Mouse (Mus musculus): Measurements from ENCODE around the gene Cpa4. TPM values are rescaled to one million over a fixed set of nuclear protein-coding genes. Genes with fewer than 3 reads are reported as not detected.

Gene Cpa4
- polyA plus RNA-seq, 1 experiment from 2014 or later: 2.5 TPM

DNA sequence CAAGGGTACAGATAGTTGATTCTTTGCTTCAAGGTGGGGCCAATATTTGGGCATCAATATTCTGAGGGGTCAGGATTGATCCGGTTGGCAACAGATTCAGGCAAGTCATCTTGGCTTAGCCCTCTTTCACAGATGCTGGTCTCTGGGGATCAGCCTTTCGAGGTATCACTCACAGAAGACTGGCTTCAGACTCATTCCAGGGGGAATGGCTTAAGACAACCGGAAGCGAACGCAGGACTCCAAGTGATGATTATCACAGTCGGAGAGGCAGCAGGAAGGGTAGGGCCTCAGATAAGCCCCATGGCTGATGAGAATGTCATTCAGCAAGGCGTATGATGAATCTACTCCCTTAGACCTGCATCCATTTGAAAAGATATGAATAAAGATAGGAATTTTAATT lies 26.2 kb downstream of the Cpa4 start:
- Histone ChIP-seq H3K9me3 (no peaks in the 10 kb centered on the region), H3K9ac (no peak overlapping the region), H3K27me3 (replicated peaks) (no peaks in the 10 kb centered on the region), H3K36me3 (no peaks in the 10 kb centered on the region), H3K4me3 (no peak overlapping the region), H3K4me1 (peaks cover 14% of the 10 kb centered on the region), H3K27ac (replicated peaks) (no peak overlapping the region), H3K4me2 (no peak overlapping the region)
- no peak for ATAC-seq (ENCODE audit: extremely low read depth, insufficient number of reproducible peaks, low FRiP score, low TSS enrichment)
- WGBS: 45% methylated on average over 7 of the region's 7 CpGs

DNA sequence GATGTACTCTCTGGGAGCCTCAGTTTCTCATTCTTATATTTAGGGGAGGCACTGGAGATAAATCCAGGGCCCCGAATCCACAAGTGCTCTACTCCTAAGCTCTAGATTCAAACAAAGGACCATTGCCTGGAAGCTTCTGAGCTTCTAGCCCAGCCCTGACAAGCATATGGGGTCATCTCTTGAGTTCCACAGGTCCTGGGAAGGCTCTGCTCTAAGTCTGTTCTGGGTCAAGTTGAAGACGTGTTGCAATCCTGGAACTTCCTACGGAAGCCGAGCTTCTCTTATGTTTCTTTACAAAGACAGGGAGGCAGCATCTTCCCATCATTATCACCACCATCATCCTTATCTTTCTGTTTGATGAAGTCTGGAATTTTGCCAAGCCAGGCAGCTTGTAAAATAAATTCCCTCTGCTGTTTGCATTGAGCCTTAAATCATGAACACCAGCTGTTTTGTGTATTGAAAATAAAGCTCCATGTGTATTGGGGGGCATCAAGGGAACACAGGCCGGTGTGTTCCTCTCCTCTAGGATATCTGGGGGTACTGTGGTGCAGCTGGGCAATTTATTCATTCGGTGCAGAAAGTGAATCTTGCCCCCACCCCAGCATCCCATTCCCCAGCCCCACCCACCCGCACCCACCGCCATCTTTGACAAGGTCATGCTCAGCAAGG lies 28.2 kb downstream of the Cpa4 start:
- Histone ChIP-seq H3K27me3 (replicated peaks) (no peaks in the 10 kb centered on the region), H3K4me2 (no peak overlapping the region), H3K9me3 (no peaks in the 10 kb centered on the region), H3K36me3 (no peaks in the 10 kb centered on the region), H3K9ac (no peak overlapping the region), H3K4me1 (0 out of 2 replicates have a peak, but pooled peaks cover 5% of the 10 kb centered on the region), H3K27ac (replicated peaks) (no peak overlapping the region), H3K4me3 (no peak overlapping the region)
- no peak for ATAC-seq (ENCODE audit: extremely low read depth, insufficient number of reproducible peaks, low FRiP score, low TSS enrichment)
- WGBS: 84% methylated on average over 8 of the region's 8 CpGs

DNA sequence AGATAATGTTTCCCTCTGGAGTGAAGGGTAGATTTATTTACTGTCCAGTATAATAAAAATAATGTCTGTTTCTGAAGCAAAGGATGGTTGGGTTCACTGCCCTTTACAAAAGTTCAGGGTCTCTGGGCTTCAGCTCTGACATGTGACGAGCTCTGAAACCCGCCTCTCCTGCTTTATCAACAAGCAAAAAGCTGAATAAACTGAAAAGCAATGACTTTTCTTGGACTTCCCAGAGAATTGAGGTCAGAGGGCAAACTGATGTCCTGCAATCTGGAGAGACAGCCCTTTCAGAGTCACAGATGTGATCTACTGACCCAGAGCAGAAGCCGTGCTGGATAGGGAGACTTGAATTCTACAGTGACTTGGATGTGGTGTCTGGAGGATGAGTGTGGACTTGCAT lies 31.9 kb downstream of the Cpa4 start:
- H3K36me3 ChIP-seq: no peaks in the 10 kb centered on the region
- ATAC-seq (ENCODE audit: extremely low read depth, insufficient number of reproducible peaks, low FRiP score, low TSS enrichment): no peak
- no peaks in the 10 kb centered on the region for H3K27me3 ChIP-seq (replicated peaks)
- 62% methylated on average over 3 of the region's 3 CpGs for WGBS
- no peaks in the 10 kb centered on the region for H3K9me3 ChIP-seq
- H3K4me3 ChIP-seq: no peak overlapping the region
- no peak overlapping the region for H3K4me2 ChIP-seq
- no peak overlapping the region for H3K9ac ChIP-seq
- no peaks in the 10 kb centered on the region for H3K4me1 ChIP-seq
- H3K27ac ChIP-seq (replicated peaks): no peak overlapping the region

DNA sequence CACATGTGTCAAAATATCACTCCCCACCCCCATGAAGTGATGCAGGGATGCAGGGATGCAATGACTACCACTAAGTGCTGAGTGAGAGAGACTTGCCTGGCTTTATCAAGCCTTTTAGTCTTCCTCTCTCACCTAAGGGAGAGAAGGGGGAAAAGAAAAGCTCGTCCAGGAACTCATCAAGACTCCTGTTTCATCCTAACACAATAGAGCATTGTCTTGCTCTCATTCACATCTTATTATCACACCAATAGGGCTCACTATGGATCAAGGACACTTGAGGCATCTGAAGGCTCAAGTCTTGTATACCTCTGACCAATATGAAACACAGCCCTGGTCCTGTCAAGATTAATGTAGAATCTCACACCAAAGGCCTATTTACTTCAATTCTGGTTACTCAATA lies 32.8 kb downstream of the Cpa4 start:
- H3K27me3 ChIP-seq (replicated peaks): no peaks in the 10 kb centered on the region
- no peak overlapping the region for H3K4me3 ChIP-seq
- no peaks in the 10 kb centered on the region for H3K9me3 ChIP-seq
- 64% methylated on average over 1 of the region's 1 CpGs for WGBS
- no peaks in the 10 kb centered on the region for H3K36me3 ChIP-seq
- no peak overlapping the region for H3K4me2 ChIP-seq
- H3K4me1 ChIP-seq: no peaks in the 10 kb centered on the region
- no peak for ATAC-seq (ENCODE audit: extremely low read depth, insufficient number of reproducible peaks, low FRiP score, low TSS enrichment)
- no peak overlapping the region for H3K9ac ChIP-seq
- H3K27ac ChIP-seq (replicated peaks): no peak overlapping the region

DNA sequence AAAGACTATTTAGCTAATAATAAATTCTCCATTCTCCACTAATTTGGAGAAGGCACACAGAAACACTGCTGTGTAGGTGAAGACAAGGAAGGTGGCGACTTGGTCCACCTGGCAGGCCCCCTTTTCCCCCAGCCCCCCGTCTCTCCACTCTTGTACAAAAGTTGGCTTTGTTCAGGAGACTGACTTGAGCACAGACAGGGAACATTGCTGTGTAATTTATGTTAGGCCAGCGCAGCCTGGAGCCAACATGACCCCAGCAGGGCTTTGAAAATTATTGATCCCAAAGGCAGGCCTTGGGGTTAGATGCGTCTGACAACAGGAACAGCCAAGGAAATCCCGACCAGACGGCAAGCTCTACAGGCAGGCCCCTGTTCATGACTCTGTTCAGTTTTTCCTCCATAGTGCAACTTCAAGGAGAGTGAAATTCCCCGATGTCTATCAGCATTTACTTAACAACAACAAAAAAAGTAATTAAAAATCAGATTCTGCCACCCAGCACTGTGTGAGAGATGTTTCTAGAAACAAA lies 36.2 kb downstream of the Cpa4 start:
- H3K4me3 ChIP-seq: no peak overlapping the region
- no peak overlapping the region for H3K27ac ChIP-seq (replicated peaks)
- no peaks in the 10 kb centered on the region for H3K36me3 ChIP-seq
- H3K9me3 ChIP-seq: no peaks in the 10 kb centered on the region
- H3K27me3 ChIP-seq (replicated peaks): no peaks in the 10 kb centered on the region
- WGBS: 74% methylated on average over 7 of the region's 7 CpGs
- H3K4me1 ChIP-seq: no peaks in the 10 kb centered on the region
- H3K4me2 ChIP-seq: no peak overlapping the region
- ATAC-seq (ENCODE audit: extremely low read depth, insufficient number of reproducible peaks, low FRiP score, low TSS enrichment): no peak
- no peak overlapping the region for H3K9ac ChIP-seq

DNA sequence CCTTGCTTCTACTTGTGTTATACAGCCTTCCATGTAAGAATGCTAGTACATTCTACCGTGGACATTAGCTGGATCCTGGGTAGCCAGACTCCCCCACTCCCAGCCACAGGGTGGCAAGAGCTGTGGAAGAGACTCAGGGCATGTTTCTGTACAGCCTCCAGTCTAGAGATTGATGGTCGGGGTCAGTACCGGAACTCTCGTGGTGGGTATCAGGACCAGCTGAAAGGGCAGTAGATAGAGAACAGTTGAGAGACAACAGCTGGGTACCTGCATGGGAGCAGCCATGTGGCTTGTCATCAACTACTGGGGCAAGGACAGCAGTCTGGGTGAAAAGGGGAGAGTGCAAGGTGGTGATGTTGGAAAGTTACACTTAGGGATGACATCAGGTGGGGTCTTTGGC lies 36.9 kb downstream of the Cpa4 start:
- 73% methylated on average over 4 of the region's 4 CpGs for WGBS
- ATAC-seq (ENCODE audit: extremely low read depth, insufficient number of reproducible peaks, low FRiP score, low TSS enrichment): no peak
- H3K4me2 ChIP-seq: no peak overlapping the region

DNA sequence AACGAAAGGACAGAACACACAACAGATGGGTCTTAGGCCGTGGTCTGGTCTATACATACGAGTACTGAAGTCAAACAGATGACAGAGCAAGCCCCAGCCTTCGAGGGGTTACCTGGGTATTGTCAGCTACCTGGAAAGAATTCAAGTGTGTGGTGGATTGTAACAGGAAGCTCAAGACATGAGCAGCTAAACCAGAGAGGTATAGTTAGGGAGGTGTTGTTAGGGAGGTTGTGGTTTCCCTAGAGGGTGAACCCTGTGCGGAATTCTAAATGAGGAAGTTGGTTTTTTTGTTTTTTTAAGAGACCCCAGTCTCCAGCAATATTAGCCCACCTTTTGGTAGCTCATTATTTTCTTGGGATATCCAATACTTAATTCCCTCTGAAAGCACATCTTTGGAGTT lies 37.5 kb downstream of the Cpa4 start:
- H3K9ac ChIP-seq: no peak overlapping the region
- ATAC-seq (ENCODE audit: extremely low read depth, insufficient number of reproducible peaks, low FRiP score, low TSS enrichment): no peak
- no peaks in the 10 kb centered on the region for H3K36me3 ChIP-seq
- no peak overlapping the region for H3K27ac ChIP-seq (replicated peaks)
- H3K9me3 ChIP-seq: no peaks in the 10 kb centered on the region
- H3K4me1 ChIP-seq: no peaks in the 10 kb centered on the region
- H3K27me3 ChIP-seq (replicated peaks): no peaks in the 10 kb centered on the region
- no peak overlapping the region for H3K4me2 ChIP-seq
- H3K4me3 ChIP-seq: no peak overlapping the region
- 77% methylated on average over 5 of the region's 5 CpGs for WGBS

More for the DNA sequence above, 36.9 kb downstream of the Cpa4 start:
- Histone ChIP-seq H3K4me1 (no peaks in the 10 kb centered on the region), H3K9me3 (no peaks in the 10 kb centered on the region), H3K27me3 (replicated peaks) (no peaks in the 10 kb centered on the region), H3K4me3 (no peak overlapping the region), H3K36me3 (no peaks in the 10 kb centered on the region), H3K9ac (no peak overlapping the region), H3K27ac (replicated peaks) (no peak overlapping the region)

DNA sequence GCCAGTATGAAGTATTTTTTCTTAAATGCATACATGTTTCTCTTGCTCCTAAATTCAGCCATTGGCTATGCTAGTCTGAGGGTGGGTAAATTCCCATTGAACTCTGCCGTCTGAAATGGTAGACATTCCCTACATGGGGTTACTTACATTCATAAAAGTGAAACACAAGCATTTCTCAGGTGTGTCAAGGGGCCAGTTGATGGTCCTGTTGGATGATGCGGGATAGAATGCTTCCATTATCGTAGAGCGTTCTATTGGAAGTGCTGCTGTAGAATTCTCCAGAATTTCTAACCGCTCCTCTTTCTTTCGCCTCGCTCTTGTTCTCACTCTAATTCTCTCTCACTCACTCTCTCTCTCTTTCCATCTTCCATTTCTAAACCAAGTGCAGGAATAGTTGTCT lies 42.5 kb downstream of the Cpa4 start, which contains the start of gene Cpa5:
Gene Cpa5, plus strand, starts transcription at position 301 of the 400 bp plus-strand sequence.
- H3K4me3 ChIP-seq: no peak within 1 kb of the TSS
- no peaks in the 10 kb centered on the region for H3K36me3 ChIP-seq
- ATAC-seq (ENCODE audit: extremely low read depth, insufficient number of reproducible peaks, low FRiP score, low TSS enrichment): no peak
- no peak within 1 kb of the TSS for H3K9ac ChIP-seq
- no peak within 1 kb of the TSS for H3K27ac ChIP-seq (replicated peaks)
- WGBS: 94% methylated on average over 7 of the region's 7 CpGs
- no peaks in the 10 kb centered on the region for H3K9me3 ChIP-seq
- H3K4me1 ChIP-seq: peaks cover 2% of the 10 kb centered on the region
- H3K27me3 ChIP-seq (replicated peaks): no peaks in the 10 kb centered on the region
- no peak within 1 kb of the TSS for H3K4me2 ChIP-seq

DNA sequence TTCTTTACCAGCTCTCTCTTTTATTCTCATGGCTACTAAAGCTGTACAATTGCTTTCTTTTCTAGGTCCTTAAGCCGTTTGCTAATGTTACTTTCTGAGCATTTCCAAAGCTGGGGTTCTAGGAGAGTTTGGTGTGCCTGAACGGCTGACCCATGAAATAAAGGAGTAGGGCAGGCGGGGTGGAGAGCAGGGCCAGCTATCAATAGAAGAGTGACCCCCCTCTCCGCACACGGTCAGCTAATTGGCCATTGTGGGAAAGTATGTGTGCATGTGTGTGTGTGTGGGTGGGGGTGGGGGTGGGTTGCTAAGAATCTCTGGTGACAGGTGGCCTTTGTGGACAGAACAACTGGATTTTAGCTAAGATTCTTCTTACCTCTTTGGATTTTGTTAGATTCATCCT lies 43.0 kb downstream of the Cpa4 start:
- no peaks in the 10 kb centered on the region for H3K9me3 ChIP-seq
- H3K9ac ChIP-seq: no peak overlapping the region
- H3K36me3 ChIP-seq: no peaks in the 10 kb centered on the region
- no peak overlapping the region for H3K4me3 ChIP-seq
- 77% methylated on average over 5 of the region's 5 CpGs for WGBS
- no peaks in the 10 kb centered on the region for H3K27me3 ChIP-seq (replicated peaks)
- peaks cover 6% of the 10 kb centered on the region for H3K4me1 ChIP-seq
- no peak overlapping the region for H3K4me2 ChIP-seq
- no peak for ATAC-seq (ENCODE audit: extremely low read depth, insufficient number of reproducible peaks, low FRiP score, low TSS enrichment)
- no peak overlapping the region for H3K27ac ChIP-seq (replicated peaks)

DNA sequence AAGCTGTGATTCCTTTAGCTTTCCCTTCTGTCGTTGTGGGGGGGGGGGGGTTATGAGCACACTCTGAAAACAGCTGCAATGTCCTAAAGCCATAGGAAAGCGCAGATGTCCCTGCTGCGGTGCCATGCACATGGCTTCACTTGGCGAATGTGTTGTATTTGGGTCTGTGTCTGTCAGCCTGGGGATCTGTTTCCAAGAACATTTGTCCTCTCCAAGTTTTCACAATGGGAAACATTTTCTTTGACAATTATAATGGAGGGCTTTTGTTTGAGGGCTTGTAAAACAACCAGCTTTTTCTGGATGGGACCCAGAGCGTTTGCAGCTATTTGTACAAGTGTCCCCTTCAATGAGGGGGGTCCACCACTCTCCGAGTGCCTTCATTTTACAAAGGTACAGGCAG lies 46.1 kb downstream of the Cpa4 start:
- no peak for ATAC-seq (ENCODE audit: extremely low read depth, insufficient number of reproducible peaks, low FRiP score, low TSS enrichment)
- Histone ChIP-seq H3K27me3 (replicated peaks) (no peaks in the 10 kb centered on the region), H3K9ac (no peak overlapping the region), H3K4me1 (peaks cover 36% of the 10 kb centered on the region), H3K27ac (replicated peaks) (no peak overlapping the region), H3K4me3 (no peak overlapping the region), H3K9me3 (no peaks in the 10 kb centered on the region), H3K36me3 (no peaks in the 10 kb centered on the region), H3K4me2 (no peak overlapping the region)
- WGBS: 73% methylated on average over 6 of the region's 6 CpGs

DNA sequence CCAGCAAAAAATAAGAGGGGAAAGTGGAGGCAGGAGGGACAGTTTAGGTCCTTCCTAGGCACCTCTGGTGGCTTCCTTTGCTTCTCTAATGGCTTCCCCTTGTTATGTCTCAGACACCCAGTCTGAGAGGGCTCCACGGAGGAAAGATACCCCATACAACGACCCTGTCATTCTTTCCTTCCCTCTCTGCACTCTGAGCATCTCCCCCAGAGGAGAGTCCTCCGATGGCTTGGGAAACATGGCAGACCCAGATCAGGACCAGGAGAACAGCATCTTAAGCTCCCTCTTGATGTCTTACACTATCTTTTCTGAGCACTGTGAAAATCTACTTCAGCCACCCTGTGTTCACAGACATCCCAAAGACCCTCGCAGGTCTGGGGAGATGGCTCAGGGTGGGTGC lies 47.6 kb downstream of the Cpa4 start:
- Histone ChIP-seq H3K36me3 (no peaks in the 10 kb centered on the region), H3K9ac (0 out of 2 replicates have a peak overlapping the region, but pooled peaks have one; percentile 37), H3K9me3 (no peaks in the 10 kb centered on the region), H3K4me3 (no peak overlapping the region), H3K27me3 (replicated peaks) (no peaks in the 10 kb centered on the region), H3K4me1 (peaks cover 50% of the 10 kb centered on the region), H3K4me2 (no peak overlapping the region), H3K27ac (replicated peaks) (no peak overlapping the region)
- 32% methylated on average over 4 of the region's 4 CpGs for WGBS
- no peak for ATAC-seq (ENCODE audit: extremely low read depth, insufficient number of reproducible peaks, low FRiP score, low TSS enrichment)

DNA sequence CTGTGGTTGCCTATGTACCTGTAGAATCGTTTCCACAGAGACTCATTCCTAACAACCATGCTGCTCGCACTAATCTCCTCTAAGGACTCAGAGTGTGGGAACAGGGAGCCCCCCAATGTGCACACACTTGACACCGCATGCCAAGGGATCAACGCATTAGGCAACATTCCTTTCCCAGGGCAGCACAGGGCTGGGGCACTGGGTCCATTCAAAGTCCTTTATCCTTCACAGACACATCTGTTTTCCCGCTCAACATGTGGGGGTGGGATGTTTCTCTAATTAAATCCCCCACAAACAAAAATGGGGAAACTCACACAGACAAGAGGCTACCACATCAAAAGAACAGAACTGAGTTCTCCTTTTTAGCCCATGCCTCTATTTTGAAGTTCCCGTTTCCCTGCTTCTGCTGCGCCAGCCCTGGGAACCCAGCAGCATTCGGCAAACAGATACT lies 48.3 kb downstream of the Cpa4 start:
- peak overlapping the region; percentile 57 for H3K9ac ChIP-seq
- H3K4me1 ChIP-seq: peaks cover 57% of the 10 kb centered on the region
- H3K27ac ChIP-seq (replicated peaks): peak overlapping the region; percentile 63
- 12% methylated on average over 8 of the region's 8 CpGs for WGBS
- peak overlapping the region; percentile 36 for H3K4me2 ChIP-seq
- H3K27me3 ChIP-seq (replicated peaks): no peaks in the 10 kb centered on the region
- no peaks in the 10 kb centered on the region for H3K36me3 ChIP-seq
- 0 out of 2 replicates have a peak overlapping the region, but pooled peaks have one; percentile 2 for H3K4me3 ChIP-seq
- no peaks in the 10 kb centered on the region for H3K9me3 ChIP-seq
- ATAC-seq (ENCODE audit: extremely low read depth, insufficient number of reproducible peaks, low FRiP score, low TSS enrichment): no peak

Data from heart, embryonic 13.5 days (tissue).